9 mouse cellular contexts compared by ENCODE assay signal in genomic region chr10:86473637-86474154, GRCm38 (mm10). TPM values are rescaled to one million over a fixed set of nuclear protein-coding genes. Genes with fewer than 3 reads are reported as not detected.
DNase-seq lines count a peak whose midpoint lies in the region; ATAC-seq and TF ChIP-seq lines count a peak whose summit lies in the region.
"Had no signal": no experiment of that assay in that cellular context is flagged by ENCODE, and none has a peak within 500 bp of the region (broad histone marks: within the 10 kb centered on the region; RNA-seq: fewer than 3 reads in every experiment).

No protein-coding gene starts in this region.

- no peak for ATAC-seq in kidney, embryonic 16.5 days (ENCODE audit: low FRiP score, low TSS enrichment)
- no peak for ATAC-seq in embryonic facial prominence, embryonic 11.5 days (replicated peaks; ENCODE audit: insufficient number of reproducible peaks, low FRiP score, low TSS enrichment, low read depth)
- ATAC-seq in stomach, postnatal 0 days (ENCODE audit: low FRiP score, low TSS enrichment): no peak

- dilution Hi-C loops in CH12.LX (cut with MboI; ENCODE audit: extremely low pct_ligation_motif_present, extremely low pct_unique_long_range_greater_than_20kb, low sequenced_read_pairs): no loop called here

- no peak overlapping the region for H3K4me3 ChIP-seq in kidney, embryonic 16.5 days (ENCODE audit: low read length)
- H3K4me3 ChIP-seq in CH12.LX (replicated peaks in 1 of 3; ENCODE audit: low read depth in 2 of 3, low read length in 2 of 3, poor library complexity in 1 of 3): peak overlapping the region in 2 of 3 experiments; percentile 34 to 35
- no peak overlapping the region for H3K4me3 ChIP-seq in embryonic facial prominence, embryonic 11.5 days (ENCODE audit: low read depth, low read length)
- no peak overlapping the region for H3K4me3 ChIP-seq in stomach, postnatal 0 days (ENCODE audit: low read depth, low read length)
- H3K4me3 ChIP-seq: midbrain, embryonic 12.5 days had no signal

- H3K9me3 ChIP-seq in kidney, embryonic 16.5 days (ENCODE audit: low read length): no peaks in the 10 kb centered on the region
- no peaks in the 10 kb centered on the region for H3K9me3 ChIP-seq in CH12.LX (replicated peaks; ENCODE audit: low read length)
- H3K9me3 ChIP-seq in embryonic facial prominence, embryonic 11.5 days (replicated peaks; ENCODE audit: control insufficient read depth, low read length): no peaks in the 10 kb centered on the region
- H3K9me3 ChIP-seq in stomach, postnatal 0 days (ENCODE audit: control insufficient read depth, low read length): no peaks in the 10 kb centered on the region
- H3K9me3 ChIP-seq: midbrain, embryonic 12.5 days had no signal

- peak; percentile 29 to 31 for DNase-seq in kidney, adult 8-10 months
- peak; percentile 87 for DNase-seq in CH12.LX (ENCODE audit: extremely low read depth)
- peak; percentile 56 for DNase-seq in adrenal gland, postnatal 10 days
- peak; percentile 76 for DNase-seq in embryonic facial prominence, embryonic 11.5 days (ENCODE audit: low spot score)
- peak; percentile 20 to 44 for DNase-seq in lung, adult 18-20 months
- peak; percentile 52 for DNase-seq in stomach, postnatal 0 days (ENCODE audit: low spot score)
- DNase-seq in testis, postnatal 10 days (ENCODE audit: low spot score): no peak

- TF ChIP-seq POLR2A in CH12.LX (IDR thresholded peaks at IDR 0.05; ENCODE audit: low read depth, low read length): peak; percentile 34; the same call in 1 of the 2 replicates

- H3K79me2 ChIP-seq in CH12.LX (replicated peaks; ENCODE audit: control insufficient read depth, extremely low read depth, insufficient read depth, poor library complexity, severe bottlenecking): no peaks in the 10 kb centered on the region

- in situ Hi-C loops in CH12.LX (cut with MboI; ENCODE audit: low pct_ligation_motif_present, low pct_unique_long_range_greater_than_20kb, low sequenced_read_pairs): loop anchor here (25.0 kb wide), 1 partner anchor 511 kb away; the partner anchor contains the start of gene Rtcb

- WGBS in kidney, embryonic 16.5 days: 49% methylated on average over 3 of the region's 3 CpGs
- 34% methylated on average over 3 of the region's 3 CpGs for WGBS in embryonic facial prominence, embryonic 11.5 days
- WGBS in stomach, postnatal 0 days: 41% methylated on average over 3 of the region's 3 CpGs

- no peaks in the 10 kb centered on the region for H3K36me3 ChIP-seq in kidney, embryonic 16.5 days (ENCODE audit: insufficient read depth, low read length)
- H3K36me3 ChIP-seq in CH12.LX (replicated peaks in 1 of 2; ENCODE audit: control insufficient read depth in 1 of 2, insufficient read depth in 1 of 2, low read length in 1 of 2): peaks cover 9 to 43% of the 10 kb centered on the region in 2 experiments
- no peaks in the 10 kb centered on the region for H3K36me3 ChIP-seq in embryonic facial prominence, embryonic 11.5 days (replicated peaks; ENCODE audit: control insufficient read depth, insufficient read depth, low read depth, low read length)
- no peaks in the 10 kb centered on the region for H3K36me3 ChIP-seq in stomach, postnatal 0 days (ENCODE audit: control insufficient read depth, insufficient read depth, low read length)
- H3K36me3 ChIP-seq: midbrain, embryonic 12.5 days had no signal

- TF ChIP-seq EP300 in CH12.LX (IDR thresholded peaks at IDR 0.05; ENCODE audit: low read length): no peak
- TF ChIP-seq EP300 in stomach, postnatal 0 days (optimal IDR thresholded peaks at IDR 0.05): no peak

- no peak overlapping the region for H3K27ac ChIP-seq in kidney, embryonic 16.5 days (ENCODE audit: low read length)
- H3K27ac ChIP-seq in CH12.LX (ENCODE audit: insufficient read depth, low read depth): peak overlapping the region; percentile 99
- H3K27ac ChIP-seq in embryonic facial prominence, embryonic 11.5 days (replicated peaks; ENCODE audit: low read depth, low read length): no peak overlapping the region
- no peak overlapping the region for H3K27ac ChIP-seq in stomach, postnatal 0 days (replicated peaks)
- H3K27ac ChIP-seq: midbrain, embryonic 12.5 days had no signal

- H3K9ac ChIP-seq in kidney, embryonic 16.5 days (replicated peaks; ENCODE audit: low read length): no peak overlapping the region
- H3K9ac ChIP-seq in CH12.LX (ENCODE audit: insufficient read depth, low read depth): peak overlapping the region; percentile 80
- H3K9ac ChIP-seq in embryonic facial prominence, embryonic 11.5 days (replicated peaks; ENCODE audit: low read length): no peak overlapping the region
- no peak overlapping the region for H3K9ac ChIP-seq in stomach, postnatal 0 days (ENCODE audit: low read length)
- H3K9ac ChIP-seq: midbrain, embryonic 12.5 days had no signal

- 0 out of 2 replicates have a peak, but pooled peaks cover 2% of the 10 kb centered on the region for H3K4me1 ChIP-seq in kidney, embryonic 16.5 days (ENCODE audit: insufficient read depth, low read length)
- peaks cover 37 to 81% of the 10 kb centered on the region in 2 experiments for H3K4me1 ChIP-seq in CH12.LX (ENCODE audit: control insufficient read depth in 1 of 2, insufficient read depth in 2 of 2)
- no peaks in the 10 kb centered on the region for H3K4me1 ChIP-seq in embryonic facial prominence, embryonic 11.5 days (ENCODE audit: control insufficient read depth, insufficient read depth, low read length)
- 0 out of 2 replicates have a peak, but pooled peaks cover 2% of the 10 kb centered on the region for H3K4me1 ChIP-seq in stomach, postnatal 0 days (replicated peaks; ENCODE audit: control insufficient read depth, insufficient read depth)
- H3K4me1 ChIP-seq: midbrain, embryonic 12.5 days had no signal

- no peak overlapping the region for H3K4me2 ChIP-seq in kidney, embryonic 16.5 days (replicated peaks; ENCODE audit: low read depth, low read length)
- peak overlapping the region; percentile 85 for H3K4me2 ChIP-seq in CH12.LX (ENCODE audit: insufficient read depth, low read depth, poor library complexity, severe bottlenecking)
- H3K4me2 ChIP-seq in embryonic facial prominence, embryonic 11.5 days (ENCODE audit: low read depth, low read length): no peak overlapping the region
- H3K4me2 ChIP-seq in stomach, postnatal 0 days (replicated peaks; ENCODE audit: low read depth): no peak overlapping the region
- H3K4me2 ChIP-seq: midbrain, embryonic 12.5 days had no signal

- TF ChIP-seq RAD21 in CH12.LX (IDR thresholded peaks at IDR 0.05; ENCODE audit: low read depth, low read length): peak; percentile 72

- H3K27me3 ChIP-seq in kidney, embryonic 16.5 days (ENCODE audit: insufficient read depth, low read length): no peaks in the 10 kb centered on the region
- H3K27me3 ChIP-seq in CH12.LX (replicated peaks): no peaks in the 10 kb centered on the region
- no peaks in the 10 kb centered on the region for H3K27me3 ChIP-seq in embryonic facial prominence, embryonic 11.5 days (ENCODE audit: control insufficient read depth, insufficient read depth, low read length)
- H3K27me3 ChIP-seq in stomach, postnatal 0 days (ENCODE audit: control insufficient read depth, insufficient read depth, low read length): no peaks in the 10 kb centered on the region
- H3K27me3 ChIP-seq: midbrain, embryonic 12.5 days had no signal

- peak; percentile 58 to 85 for TF ChIP-seq CTCF in CH12.LX (conservative IDR thresholded peaks at IDR 0.05 in 1 of 2, IDR thresholded peaks at IDR 0.05 in 1 of 2; ENCODE audit: low read depth in 2 of 2, low read length in 2 of 2)
- TF ChIP-seq CTCF in stomach, postnatal 0 days (IDR thresholded peaks at IDR 0.05; ENCODE audit: low read depth): peak; percentile 89

TF ChIP-seq in CH12.LX, 34 proteins besides CTCF, POLR2A, EP300 and RAD21 (continues in another document):
- TF ChIP-seq JUND (conservative IDR thresholded peaks at IDR 0.05; ENCODE audit: low read depth, low read length): no peak
- TF ChIP-seq MYC (IDR thresholded peaks at IDR 0.05; ENCODE audit: low read depth, low read length): no peak
- no peak for TF ChIP-seq MXI1 (IDR thresholded peaks at IDR 0.05; ENCODE audit: low read depth, low read length)
- peak; percentile 48; the same call in 1 of the 2 replicates for TF ChIP-seq MEF2A (IDR thresholded peaks at IDR 0.05; ENCODE audit: borderline replicate concordance, low read depth, low read length)
- peak; percentile 84 for TF ChIP-seq SMC3 (IDR thresholded peaks at IDR 0.05; ENCODE audit: low read depth, low read length)
- no peak for TF ChIP-seq UBTF (IDR thresholded peaks at IDR 0.05; ENCODE audit: low read depth, low read length)
- TF ChIP-seq MAFK (IDR thresholded peaks at IDR 0.05; ENCODE audit: insufficient replicate concordance, low read length): no peak
- no peak for TF ChIP-seq MAX (IDR thresholded peaks at IDR 0.05; ENCODE audit: low read length)
- 0 out of 2 replicates have a peak, but pooled peaks have one; percentile 20 for TF ChIP-seq NRF1 (IDR thresholded peaks at IDR 0.05; ENCODE audit: low read depth, low read length)
- TF ChIP-seq CHD2 (IDR thresholded peaks at IDR 0.05; ENCODE audit: low read length): no peak
- TF ChIP-seq TCF12 (IDR thresholded peaks at IDR 0.05; ENCODE audit: low read depth, low read length): peak; percentile 24; the same call in 1 of the 2 replicates
- TF ChIP-seq TBP (conservative IDR thresholded peaks at IDR 0.05; ENCODE audit: low read depth, low read length): no peak
- TF ChIP-seq ZKSCAN1 (IDR thresholded peaks at IDR 0.05; ENCODE audit: borderline replicate concordance, low read depth, low read length): no peak
- no peak for TF ChIP-seq BHLHE40 (IDR thresholded peaks at IDR 0.05; ENCODE audit: low read depth, low read length)
- TF ChIP-seq HCFC1 (IDR thresholded peaks at IDR 0.05; ENCODE audit: low read depth, low read length): no peak
- TF ChIP-seq MAZ (IDR thresholded peaks at IDR 0.05; ENCODE audit: low read depth, low read length): no peak
- no peak for TF ChIP-seq ELF1 (IDR thresholded peaks at IDR 0.05; ENCODE audit: low read depth, low read length)
- TF ChIP-seq IRF4 (IDR thresholded peaks at IDR 0.05; ENCODE audit: low read depth, low read length): peak; percentile 37; the same call in 1 of the 2 replicates
- no peak for TF ChIP-seq PAX5 (IDR thresholded peaks at IDR 0.05; ENCODE audit: low read length)
- no peak for TF ChIP-seq USF2 (conservative IDR thresholded peaks at IDR 0.05; ENCODE audit: low read depth, low read length)
- no peak for TF ChIP-seq SIN3A (IDR thresholded peaks at IDR 0.05; ENCODE audit: low read length)
- no peak for TF ChIP-seq ZNF384 (IDR thresholded peaks at IDR 0.05; ENCODE audit: low read depth, low read length)

RNA-seq across cellular contexts. Expression of gene Syn3, which starts 25.0 kb away (rescaled TPM):
- 7.4 and 9.4 TPM in 2 replicates for polyA plus RNA-seq in kidney, embryonic 16.5 days (2015; fragmentation: Nextera tagmentation; extraction: Ambion mirVana)
- total RNA-seq in CH12.LX (2012; rRNA removed) (3.7 and 8.9 TPM in 2 replicates), CH12.LX (2014; rRNA removed) (2.6 and 2.8 TPM in 2 replicates)
- 5.6 and 5.9 TPM in 2 replicates for polyA plus RNA-seq in CH12.LX (2012; ENCODE audit: insufficient read length, low read depth)
- total RNA-seq in adrenal gland, postnatal 10 days (2021): 1 to 10 TPM; 2.9 to 3.8 TPM
- 2.0 and 3.1 TPM in 2 replicates for polyA plus RNA-seq in embryonic facial prominence, embryonic 11.5 days (2014; fragmentation: Nextera tagmentation; extraction: Ambion mirVana)
- polyA plus RNA-seq in stomach, postnatal 0 days (2015; fragmentation: Nextera tagmentation; extraction: Ambion mirVana): 1.3 and 1.6 TPM in 2 replicates

Comparison
In these comparisons a context has a peak if more than half of its experiments do, and no peak if none do; other contexts are left out.
1. H3K4me3 ChIP-seq: peak in CH12.LX (2 of 3); none in kidney, embryonic 16.5 days (single experiment), embryonic facial prominence, embryonic 11.5 days (single experiment) and stomach, postnatal 0 days (single experiment).